In the genomic region with DNA sequence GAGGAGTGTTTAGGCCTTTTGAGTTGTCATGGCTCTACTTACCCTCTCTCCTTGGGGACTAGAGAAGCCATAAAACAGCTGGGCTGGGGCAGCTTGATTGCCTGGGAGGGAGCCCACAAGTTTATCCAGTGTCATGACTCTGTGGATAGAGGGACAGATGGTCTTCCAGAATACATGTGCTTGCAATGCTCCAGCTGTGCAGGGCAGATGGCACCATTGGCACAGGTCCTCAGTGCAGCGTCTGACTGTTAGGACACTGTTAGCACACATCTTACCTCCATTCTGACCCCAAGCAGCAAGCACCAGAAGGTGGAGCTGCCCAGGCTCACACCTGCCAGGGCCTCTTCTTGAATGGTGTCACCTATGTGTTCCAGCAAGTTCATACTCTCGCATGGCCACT, we compare ENCODE assay signal across 19 mouse cellular contexts. TPM values are rescaled to one million over a fixed set of nuclear protein-coding genes. Genes with fewer than 3 reads are reported as not detected.
DNase-seq lines count a peak whose midpoint lies in the region; ATAC-seq and TF ChIP-seq lines count a peak whose summit lies in the region.
"Had no signal": no experiment of that assay in that cellular context is flagged by ENCODE, and none has a peak within 500 bp of the region (broad histone marks: within the 10 kb centered on the region; RNA-seq: fewer than 3 reads in every experiment).

No protein-coding gene starts in this region.

- H3K27me3 ChIP-seq in hindbrain, embryonic 13.5 days: no peaks in the 10 kb centered on the region
- H3K27me3 ChIP-seq in hindbrain, embryonic 11.5 days (ENCODE audit: control insufficient read depth, insufficient read depth, low read length): no peaks in the 10 kb centered on the region
- H3K27me3 ChIP-seq in megakaryocyte, embryonic 14.5 days (replicated peaks): no peaks in the 10 kb centered on the region
- no peaks in the 10 kb centered on the region for H3K27me3 ChIP-seq in hindbrain, postnatal 0 days (ENCODE audit: insufficient read depth, low read length)
- no peaks in the 10 kb centered on the region for H3K27me3 ChIP-seq in intestine, embryonic 16.5 days (replicated peaks; ENCODE audit: control insufficient read depth, insufficient read depth, low read length)
- H3K27me3 ChIP-seq: embryonic facial prominence, embryonic 12.5 days; heart, embryonic 15.5 days; hindbrain, embryonic 15.5 days had no signal

- ATAC-seq in cerebellum, adult (ENCODE audit: insufficient number of reproducible peaks, low FRiP score, low TSS enrichment): no peak
- peak; percentile 32; the same call in 1 of the 2 replicates for ATAC-seq in hindbrain, embryonic 13.5 days (ENCODE audit: low FRiP score)
- no peak for ATAC-seq in hindbrain, embryonic 11.5 days (ENCODE audit: low FRiP score)
- ATAC-seq in megakaryocyte, adult 5-6 weeks (ENCODE audit: poor library complexity, severe bottlenecking): no peak
- peak; percentile 47; the same call in 1 of the 2 replicates for ATAC-seq in hindbrain, postnatal 0 days
- ATAC-seq in intestine, embryonic 16.5 days: no peak
- ATAC-seq: forebrain, postnatal 0 days had no signal

- peaks cover 3% of the 10 kb centered on the region; the same call in 1 of the 2 replicates for H3K4me1 ChIP-seq in hindbrain, embryonic 13.5 days (replicated peaks)
- H3K4me1 ChIP-seq in hindbrain, embryonic 11.5 days (replicated peaks; ENCODE audit: control insufficient read depth, insufficient read depth, low read length): no peaks in the 10 kb centered on the region; the same call in 1 of the 2 replicates
- peaks cover 7% of the 10 kb centered on the region for H3K4me1 ChIP-seq in megakaryocyte, embryonic 14.5 days
- peaks cover 3% of the 10 kb centered on the region; the same call in 1 of the 2 replicates for H3K4me1 ChIP-seq in hindbrain, postnatal 0 days (ENCODE audit: insufficient read depth, low read length)
- H3K4me1 ChIP-seq in intestine, embryonic 16.5 days (ENCODE audit: control insufficient read depth, insufficient read depth, low read length): peaks cover 2% of the 10 kb centered on the region; the same call in 1 of the 2 replicates
- H3K4me1 ChIP-seq: embryonic facial prominence, embryonic 12.5 days had no signal

- H3K9ac ChIP-seq in hindbrain, embryonic 13.5 days: no peak overlapping the region
- H3K9ac ChIP-seq in hindbrain, embryonic 11.5 days (ENCODE audit: low read depth, low read length): no peak overlapping the region
- H3K9ac ChIP-seq in hindbrain, postnatal 0 days (replicated peaks; ENCODE audit: low read length): no peak overlapping the region
- H3K9ac ChIP-seq in intestine, embryonic 16.5 days (ENCODE audit: low read depth, low read length): no peak overlapping the region
- H3K9ac ChIP-seq: embryonic facial prominence, embryonic 12.5 days; forebrain, postnatal 0 days; heart, embryonic 15.5 days; hindbrain, embryonic 15.5 days had no signal

- no peak overlapping the region for H3K4me3 ChIP-seq in hindbrain, embryonic 13.5 days
- H3K4me3 ChIP-seq in hindbrain, embryonic 11.5 days (ENCODE audit: low read depth, low read length): no peak overlapping the region
- H3K4me3 ChIP-seq in megakaryocyte, embryonic 14.5 days (replicated peaks): peak overlapping the region; percentile 17
- H3K4me3 ChIP-seq in hindbrain, postnatal 0 days (ENCODE audit: low read length): no peak overlapping the region
- H3K4me3 ChIP-seq in intestine, embryonic 16.5 days (ENCODE audit: low read length): no peak overlapping the region
- H3K4me3 ChIP-seq: embryonic facial prominence, embryonic 12.5 days; heart, adult 2 months; heart, embryonic 15.5 days; hindbrain, embryonic 15.5 days had no signal

- no peak overlapping the region; the same call in 1 of the 2 replicates for H3K27ac ChIP-seq in hindbrain, embryonic 13.5 days
- H3K27ac ChIP-seq in hindbrain, embryonic 11.5 days (ENCODE audit: low read depth, low read length): no peak overlapping the region
- H3K27ac ChIP-seq in hindbrain, postnatal 0 days: no peak overlapping the region
- no peak overlapping the region for H3K27ac ChIP-seq in intestine, embryonic 16.5 days (ENCODE audit: low read length)
- H3K27ac ChIP-seq: embryonic facial prominence, embryonic 12.5 days; heart, adult 2 months; heart, embryonic 15.5 days; hindbrain, embryonic 15.5 days had no signal

- 72% methylated on average over 2 of the region's 2 CpGs for WGBS in hindbrain, embryonic 13.5 days
- WGBS in hindbrain, embryonic 11.5 days: 88% methylated on average over 2 of the region's 2 CpGs
- WGBS in hindbrain, postnatal 0 days: 56% methylated on average over 2 of the region's 2 CpGs
- WGBS in intestine, embryonic 16.5 days: 78% methylated on average over 2 of the region's 2 CpGs

- no peak overlapping the region for H3K4me2 ChIP-seq in hindbrain, embryonic 13.5 days
- H3K4me2 ChIP-seq in hindbrain, embryonic 11.5 days (replicated peaks; ENCODE audit: low read depth, low read length): no peak overlapping the region
- no peak overlapping the region for H3K4me2 ChIP-seq in hindbrain, postnatal 0 days (ENCODE audit: low read depth, low read length)
- no peak overlapping the region for H3K4me2 ChIP-seq in intestine, embryonic 16.5 days (ENCODE audit: low read depth, low read length)
- H3K4me2 ChIP-seq: embryonic facial prominence, embryonic 12.5 days; heart, embryonic 11.5 days; heart, embryonic 15.5 days; hindbrain, embryonic 15.5 days had no signal

- no peaks in the 10 kb centered on the region for H3K9me3 ChIP-seq in hindbrain, embryonic 13.5 days
- no peaks in the 10 kb centered on the region for H3K9me3 ChIP-seq in hindbrain, embryonic 11.5 days (ENCODE audit: control insufficient read depth, low read length)
- H3K9me3 ChIP-seq in megakaryocyte, embryonic 14.5 days: no peaks in the 10 kb centered on the region
- no peaks in the 10 kb centered on the region for H3K9me3 ChIP-seq in hindbrain, postnatal 0 days (ENCODE audit: low read length)
- no peaks in the 10 kb centered on the region for H3K9me3 ChIP-seq in intestine, embryonic 16.5 days (ENCODE audit: control insufficient read depth, low read length)
- H3K9me3 ChIP-seq: embryonic facial prominence, embryonic 12.5 days; heart, embryonic 15.5 days; hindbrain, embryonic 15.5 days had no signal

- no peak for TF ChIP-seq CTCF in hindbrain, postnatal 0 days (IDR thresholded peaks at IDR 0.05; ENCODE audit: low read depth)

- peaks cover 40% of the 10 kb centered on the region for H3K36me3 ChIP-seq in hindbrain, embryonic 13.5 days
- H3K36me3 ChIP-seq in hindbrain, embryonic 11.5 days (ENCODE audit: control insufficient read depth, insufficient read depth, low read length): peaks cover 3% of the 10 kb centered on the region; the same call in 1 of the 2 replicates
- peaks cover 60% of the 10 kb centered on the region for H3K36me3 ChIP-seq in megakaryocyte, embryonic 14.5 days (replicated peaks; ENCODE audit: low read length)
- H3K36me3 ChIP-seq in hindbrain, postnatal 0 days (ENCODE audit: insufficient read depth, low read length): peaks cover 22% of the 10 kb centered on the region
- peaks cover 6% of the 10 kb centered on the region; the same call in 1 of the 2 replicates for H3K36me3 ChIP-seq in intestine, embryonic 16.5 days (ENCODE audit: control insufficient read depth, insufficient read depth, low read length)

- peak; percentile 88 to 91 for DNase-seq in cerebellum, postnatal 10 days
- DNase-seq in hindbrain, embryonic 11.5 days (ENCODE audit: low spot score): no peak
- peak; percentile 66 for DNase-seq in hindbrain, postnatal 0 days (ENCODE audit: low spot score)
- DNase-seq: adrenal gland, postnatal 10 days; cerebellum, adult 8-10 months; forebrain, postnatal 0 days; gastrocnemius, postnatal 14 days; heart, adult 2 months; heart, postnatal 14 days; kidney, adult 18-20 months had no signal

RNA-seq across cellular contexts. Expression of gene Adrm1, which starts 5.4 kb away (rescaled TPM):
- 208 and 213 TPM in 2 replicates for polyA plus RNA-seq in hindbrain, embryonic 13.5 days (2015; fragmentation: Nextera tagmentation; extraction: Ambion mirVana)
- 174 and 183 TPM in 2 replicates for polyA plus RNA-seq in hindbrain, embryonic 11.5 days (2014; fragmentation: Nextera tagmentation; extraction: Ambion mirVana)
- 509 and 1,399 TPM in 2 replicates for polyA plus RNA-seq in megakaryocyte, embryonic 14.5 days (2012; ENCODE audit: insufficient read depth, low replicate concordance)
- 55.7 and 58.0 TPM in 2 replicates for total RNA-seq in megakaryocyte, adult 5-6 weeks (2015)
- total RNA-seq in megakaryocyte, adult 5-6 weeks (2017): 32.0 and 39.1 TPM in 2 replicates
- total RNA-seq in hindbrain, postnatal 0 days (2014; rRNA removed): 107 and 119 TPM in 2 replicates
- 207 and 210 TPM in 2 replicates for polyA plus RNA-seq in hindbrain, postnatal 0 days (2015; fragmentation: Nextera tagmentation; extraction: Ambion mirVana)
- 172 and 194 TPM in 2 replicates for polyA plus RNA-seq in intestine, embryonic 16.5 days (2015; fragmentation: Nextera tagmentation; extraction: Ambion mirVana)

RNA-seq across cellular contexts. Expression of gene Osbpl2, which starts 46.7 kb away (rescaled TPM):
- polyA plus RNA-seq in hindbrain, embryonic 13.5 days (2015; fragmentation: Nextera tagmentation; extraction: Ambion mirVana): 58.2 and 60.8 TPM in 2 replicates
- polyA plus RNA-seq in hindbrain, embryonic 11.5 days (2014; fragmentation: Nextera tagmentation; extraction: Ambion mirVana): 42.1 and 42.2 TPM in 2 replicates
- polyA plus RNA-seq in megakaryocyte, embryonic 14.5 days (2012; ENCODE audit: insufficient read depth, low replicate concordance): 6.4 and 18.4 TPM in 2 replicates
- 22.0 and 23.2 TPM in 2 replicates for total RNA-seq in megakaryocyte, adult 5-6 weeks (2015)
- total RNA-seq in megakaryocyte, adult 5-6 weeks (2017): 39.8 and 62.2 TPM in 2 replicates
- 39.2 and 44.0 TPM in 2 replicates for total RNA-seq in hindbrain, postnatal 0 days (2014; rRNA removed)
- 56.0 and 57.9 TPM in 2 replicates for polyA plus RNA-seq in hindbrain, postnatal 0 days (2015; fragmentation: Nextera tagmentation; extraction: Ambion mirVana)
- polyA plus RNA-seq in intestine, embryonic 16.5 days (2015; fragmentation: Nextera tagmentation; extraction: Ambion mirVana): 30.4 and 32.4 TPM in 2 replicates

RNA-seq across cellular contexts. Expression of gene Lama5, which starts 59.8 kb away (rescaled TPM):
- polyA plus RNA-seq in hindbrain, embryonic 13.5 days (2015; fragmentation: Nextera tagmentation; extraction: Ambion mirVana): 1.9 and 2.1 TPM in 2 replicates
- polyA plus RNA-seq in hindbrain, embryonic 11.5 days (2014; fragmentation: Nextera tagmentation; extraction: Ambion mirVana): 3.3 and 4.4 TPM in 2 replicates
- polyA plus RNA-seq in megakaryocyte, embryonic 14.5 days (2012; ENCODE audit: insufficient read depth, low replicate concordance): 0.23 and 3.4 TPM in 2 replicates
- total RNA-seq in megakaryocyte, adult 5-6 weeks (2015): 0.48 and 0.83 TPM in 2 replicates
- total RNA-seq in megakaryocyte, adult 5-6 weeks (2017): 0.18 and 4.0 TPM in 2 replicates
- total RNA-seq in hindbrain, postnatal 0 days (2014; rRNA removed): 10.3 and 16.5 TPM in 2 replicates
- 2.7 and 3.5 TPM in 2 replicates for polyA plus RNA-seq in hindbrain, postnatal 0 days (2015; fragmentation: Nextera tagmentation; extraction: Ambion mirVana)
- polyA plus RNA-seq in intestine, embryonic 16.5 days (2015; fragmentation: Nextera tagmentation; extraction: Ambion mirVana): 26.7 and 29.7 TPM in 2 replicates

Comparison
In these comparisons a context has a peak if more than half of its experiments do, and no peak if none do; other contexts are left out.
1. ATAC-seq: peak in hindbrain, embryonic 13.5 days (single experiment) and hindbrain, postnatal 0 days (single experiment); none in cerebellum, adult (single experiment), hindbrain, embryonic 11.5 days (single experiment), megakaryocyte, adult 5-6 weeks (single experiment) and intestine, embryonic 16.5 days (single experiment).